Mouse (Mus musculus): Measurements from ENCODE around the gene Reg4. TPM values are rescaled to one million over a fixed set of nuclear protein-coding genes. Genes with fewer than 3 reads are reported as not detected.

Reg4 gene
- polyA plus RNA-seq, 1 experiment from 2014 or later = not detected

DNA sequence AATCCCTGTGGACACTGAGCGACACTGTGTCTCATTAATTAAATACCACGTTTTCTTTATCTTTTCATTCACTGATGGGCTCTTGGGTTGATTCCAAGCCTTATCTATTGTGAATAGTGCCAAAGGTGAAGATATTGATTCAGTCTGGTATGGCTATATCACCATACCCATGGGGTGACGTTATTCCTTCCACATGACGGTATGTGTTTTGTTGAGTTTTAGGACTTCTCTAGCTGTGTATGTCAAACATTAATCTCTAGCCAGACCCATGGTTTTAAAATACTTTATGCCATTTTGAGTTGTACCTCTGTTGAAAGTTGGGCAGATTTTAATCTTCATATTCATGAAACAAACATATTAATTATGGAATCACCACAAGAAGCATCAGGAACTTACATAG lies 12.8 kb upstream of the Reg4 start:
- Histone ChIP-seq H3K27me3 (ENCODE audit: control insufficient read depth, insufficient read depth, low read length) (no peaks in the 10 kb centered on the region), H3K9me3 (ENCODE audit: control insufficient read depth, low read length) (no peaks in the 10 kb centered on the region), H3K27ac (no peak overlapping the region), H3K36me3 (replicated peaks; ENCODE audit: control insufficient read depth, insufficient read depth) (no peaks in the 10 kb centered on the region), H3K4me2 (replicated peaks) (no peak overlapping the region), H3K4me1 (replicated peaks; ENCODE audit: control insufficient read depth, insufficient read depth, low read length) (no peaks in the 10 kb centered on the region; the same call in 1 of the 2 replicates), H3K9ac (no peak overlapping the region), H3K4me3 (replicated peaks; ENCODE audit: low read length) (no peak overlapping the region)
- WGBS = 68% methylated on average over 4 of the region's 4 CpGs
- DNase-seq (ENCODE audit: low spot score) (no peak), ATAC-seq (ENCODE audit: low FRiP score) (no peak)

DNA sequence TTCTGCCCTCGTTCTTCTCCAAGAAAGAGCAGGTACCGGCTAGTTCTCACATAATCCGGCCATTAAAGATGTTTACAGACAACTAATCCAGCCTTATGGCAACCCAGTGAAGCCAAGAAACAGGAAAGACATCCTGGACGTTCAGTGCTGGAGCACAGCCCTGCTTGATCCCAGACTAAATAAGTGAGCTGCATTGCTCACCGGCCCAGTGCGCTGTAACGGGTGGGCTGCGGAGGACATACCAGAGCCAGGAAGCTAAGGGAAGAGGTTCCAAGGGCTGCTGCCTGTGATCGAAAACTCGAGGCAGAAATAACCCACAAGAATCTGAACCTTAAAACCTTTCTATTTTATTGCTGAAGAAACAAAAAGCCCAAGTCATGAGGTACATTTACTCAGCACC lies 11.1 kb upstream of the Reg4 start:
- DNase-seq (ENCODE audit: low spot score) (no peak), ATAC-seq (ENCODE audit: low FRiP score) (no peak)
- 74% methylated on average over 10 of the region's 10 CpGs for WGBS
- Histone ChIP-seq H3K9ac (no peak overlapping the region), H3K4me1 (replicated peaks; ENCODE audit: control insufficient read depth, insufficient read depth, low read length) (no peaks in the 10 kb centered on the region; the same call in 1 of the 2 replicates), H3K27me3 (ENCODE audit: control insufficient read depth, insufficient read depth, low read length) (no peaks in the 10 kb centered on the region), H3K27ac (peak overlapping the region; percentile 59), H3K4me2 (replicated peaks) (no peak overlapping the region), H3K36me3 (replicated peaks; ENCODE audit: control insufficient read depth, insufficient read depth) (no peaks in the 10 kb centered on the region), H3K9me3 (ENCODE audit: control insufficient read depth, low read length) (no peaks in the 10 kb centered on the region), H3K4me3 (replicated peaks; ENCODE audit: low read length) (no peak overlapping the region)

DNA sequence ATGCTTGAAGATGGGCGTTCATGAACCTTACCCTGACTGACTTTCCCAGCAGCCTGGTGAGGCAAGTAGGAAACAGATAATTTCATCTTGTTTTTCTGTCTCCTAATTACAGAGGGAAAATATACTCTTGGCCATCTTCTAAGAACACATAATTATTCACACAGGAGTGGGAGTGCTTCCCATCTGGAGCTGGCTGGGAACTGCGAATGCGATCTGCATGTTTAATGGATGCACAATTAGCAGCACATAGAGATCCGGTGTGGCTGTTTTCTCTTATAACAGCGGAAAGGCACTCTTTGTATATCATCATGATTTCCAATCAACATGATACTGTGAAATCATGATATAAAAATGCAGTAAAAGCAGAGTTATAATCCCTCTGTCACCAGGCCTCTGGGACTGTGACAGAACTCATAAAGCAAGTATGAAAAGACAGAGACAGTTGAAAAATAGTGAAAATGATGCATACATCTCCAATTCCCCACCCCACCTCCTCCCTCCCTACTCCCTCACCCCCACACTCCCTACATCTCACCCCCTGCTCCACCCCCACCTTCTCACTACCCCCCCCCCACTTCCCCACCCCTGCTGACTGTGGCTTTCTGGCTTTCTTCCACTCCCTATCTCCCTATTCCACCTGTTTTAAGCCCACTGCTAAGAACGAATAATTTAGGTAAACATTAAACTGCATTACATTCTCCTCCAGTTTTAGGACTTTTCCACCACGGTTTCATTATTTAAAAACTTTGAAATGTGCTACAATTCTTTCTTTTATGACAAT lies 10.5 kb upstream of the Reg4 start:
- Histone ChIP-seq H3K4me3 (replicated peaks; ENCODE audit: low read length) (no peak overlapping the region), H3K9ac (no peak overlapping the region), H3K36me3 (replicated peaks; ENCODE audit: control insufficient read depth, insufficient read depth) (no peaks in the 10 kb centered on the region), H3K27me3 (ENCODE audit: control insufficient read depth, insufficient read depth, low read length) (no peaks in the 10 kb centered on the region), H3K9me3 (ENCODE audit: control insufficient read depth, low read length) (no peaks in the 10 kb centered on the region), H3K27ac (peak overlapping the region; percentile 59; the same call in 1 of the 2 replicates), H3K4me1 (replicated peaks; ENCODE audit: control insufficient read depth, insufficient read depth, low read length) (no peaks in the 10 kb centered on the region; the same call in 1 of the 2 replicates), H3K4me2 (replicated peaks) (no peak overlapping the region)
- whole genome bisulfite sequencing = 52% methylated on average over 7 of the region's 7 CpGs
- ATAC-seq (ENCODE audit: low FRiP score) (peak; percentile 82; the same call in 1 of the 2 replicates), DNase-seq (ENCODE audit: low spot score) (peak; percentile 63)

DNA sequence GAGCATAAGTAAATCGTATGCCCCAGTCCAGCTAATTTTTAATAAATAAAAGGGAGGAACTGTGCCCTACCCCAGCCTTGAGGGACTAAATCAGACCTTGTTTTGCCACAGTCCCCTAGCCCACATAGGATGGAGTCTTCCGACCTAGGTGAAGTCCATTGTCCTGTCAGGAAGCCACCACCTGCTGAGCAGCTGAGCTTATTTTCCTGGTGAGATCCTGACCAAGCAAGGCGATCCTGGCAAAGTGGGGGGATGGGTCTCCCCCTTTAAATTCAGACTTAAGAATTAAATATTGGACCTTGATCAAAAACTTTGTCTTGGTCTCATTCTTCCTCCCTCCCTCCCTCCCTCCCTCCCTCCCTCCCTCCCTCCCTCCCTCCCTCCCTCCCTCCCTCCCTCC lies 5.7 kb upstream of the Reg4 start:
- H3K9ac ChIP-seq = no peak overlapping the region
- no peak for DNase-seq (ENCODE audit: low spot score)
- no peak overlapping the region for H3K4me3 ChIP-seq (replicated peaks; ENCODE audit: low read length)
- WGBS = 61% methylated on average over 3 of the region's 3 CpGs
- H3K36me3 ChIP-seq (replicated peaks; ENCODE audit: control insufficient read depth, insufficient read depth) = no peaks in the 10 kb centered on the region
- H3K27ac ChIP-seq = no peak overlapping the region
- H3K4me1 ChIP-seq (replicated peaks; ENCODE audit: control insufficient read depth, insufficient read depth, low read length) = no peaks in the 10 kb centered on the region; the same call in 1 of the 2 replicates
- H3K27me3 ChIP-seq (ENCODE audit: control insufficient read depth, insufficient read depth, low read length) = no peaks in the 10 kb centered on the region
- no peaks in the 10 kb centered on the region for H3K9me3 ChIP-seq (ENCODE audit: control insufficient read depth, low read length)
- ATAC-seq (ENCODE audit: low FRiP score) = no peak
- no peak overlapping the region for H3K4me2 ChIP-seq (replicated peaks)

DNA sequence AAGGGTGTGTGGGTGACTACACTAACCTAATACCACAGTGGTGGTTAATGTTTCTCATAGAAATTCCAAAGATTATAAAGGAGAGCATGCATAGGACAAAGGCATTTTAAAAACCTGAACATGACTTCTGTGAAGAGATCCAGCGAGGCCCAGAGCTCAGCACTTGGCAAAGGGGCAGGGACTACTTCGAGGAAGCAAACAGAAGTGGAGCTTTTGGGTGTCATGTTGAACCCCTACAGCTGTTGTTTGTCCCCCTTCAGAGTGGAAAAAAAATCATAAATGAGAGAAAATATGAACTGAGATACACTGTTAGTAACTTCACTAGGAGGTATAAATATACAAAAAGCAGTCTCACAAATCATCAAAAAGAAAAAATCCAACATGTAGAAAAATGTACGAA lies 1.3 kb downstream of the Reg4 start:
- Histone ChIP-seq H3K4me3 (replicated peaks; ENCODE audit: low read length) (no peak overlapping the region), H3K9ac (no peak overlapping the region), H3K4me1 (replicated peaks; ENCODE audit: control insufficient read depth, insufficient read depth, low read length) (no peaks in the 10 kb centered on the region), H3K4me2 (replicated peaks) (no peak overlapping the region), H3K9me3 (ENCODE audit: control insufficient read depth, low read length) (no peaks in the 10 kb centered on the region), H3K27me3 (ENCODE audit: control insufficient read depth, insufficient read depth, low read length) (no peaks in the 10 kb centered on the region), H3K36me3 (replicated peaks; ENCODE audit: control insufficient read depth, insufficient read depth) (no peaks in the 10 kb centered on the region), H3K27ac (no peak overlapping the region)
- DNase-seq (ENCODE audit: low spot score) = no peak
- 93% methylated on average over 3 of the region's 3 CpGs for WGBS
- no peak for ATAC-seq (ENCODE audit: low FRiP score)

DNA sequence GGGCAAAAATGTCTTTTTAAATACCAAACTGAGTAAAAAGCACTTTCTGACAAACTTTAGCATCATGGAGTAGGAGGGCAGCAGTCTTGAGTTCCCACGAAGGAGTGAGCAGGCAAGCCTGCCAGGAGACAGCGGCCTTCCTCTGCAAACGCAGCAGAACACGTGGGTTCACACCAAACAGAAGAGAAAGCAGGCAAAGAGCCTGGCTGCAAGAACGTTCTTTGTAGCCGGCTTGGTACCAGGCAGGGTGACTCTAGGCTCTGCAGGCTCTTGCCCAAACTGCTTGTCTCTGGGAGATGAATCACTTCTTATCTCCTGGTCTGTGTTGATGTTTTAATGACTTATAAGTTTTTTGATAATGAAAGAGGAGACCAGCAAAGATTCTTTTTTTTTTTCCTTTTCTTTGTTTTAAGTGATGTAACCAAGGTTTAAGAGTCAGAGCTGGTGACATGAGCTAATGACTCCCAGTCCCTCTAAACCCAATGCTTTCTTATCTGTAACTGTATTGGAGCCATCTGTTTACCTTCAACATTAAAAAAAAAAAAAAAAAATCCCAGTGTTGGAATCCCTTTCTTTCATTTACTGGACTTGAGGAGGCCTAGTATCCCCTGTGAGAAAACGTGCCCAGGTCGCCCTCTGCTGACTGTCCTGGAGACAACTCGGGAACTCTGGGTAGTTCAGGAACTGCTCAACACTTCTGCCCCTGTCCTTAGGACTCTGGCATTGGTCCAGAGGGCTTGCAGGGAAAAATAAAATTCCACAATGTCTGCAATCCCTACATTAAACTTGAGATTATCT lies 2.0 kb downstream of the Reg4 start:
- Histone ChIP-seq H3K27me3 (ENCODE audit: control insufficient read depth, insufficient read depth, low read length) (no peaks in the 10 kb centered on the region), H3K4me3 (replicated peaks; ENCODE audit: low read length) (no peak overlapping the region), H3K36me3 (replicated peaks; ENCODE audit: control insufficient read depth, insufficient read depth) (no peaks in the 10 kb centered on the region), H3K4me2 (replicated peaks) (no peak overlapping the region), H3K9me3 (ENCODE audit: control insufficient read depth, low read length) (no peaks in the 10 kb centered on the region), H3K4me1 (replicated peaks; ENCODE audit: control insufficient read depth, insufficient read depth, low read length) (no peaks in the 10 kb centered on the region), H3K9ac (no peak overlapping the region), H3K27ac (no peak overlapping the region)
- DNase-seq (ENCODE audit: low spot score) (peak; percentile 78), ATAC-seq (ENCODE audit: low FRiP score) (0 out of 2 replicates have a peak, but pooled peaks have one; percentile 72)
- WGBS = 9% methylated on average over 9 of the region's 9 CpGs

DNA sequence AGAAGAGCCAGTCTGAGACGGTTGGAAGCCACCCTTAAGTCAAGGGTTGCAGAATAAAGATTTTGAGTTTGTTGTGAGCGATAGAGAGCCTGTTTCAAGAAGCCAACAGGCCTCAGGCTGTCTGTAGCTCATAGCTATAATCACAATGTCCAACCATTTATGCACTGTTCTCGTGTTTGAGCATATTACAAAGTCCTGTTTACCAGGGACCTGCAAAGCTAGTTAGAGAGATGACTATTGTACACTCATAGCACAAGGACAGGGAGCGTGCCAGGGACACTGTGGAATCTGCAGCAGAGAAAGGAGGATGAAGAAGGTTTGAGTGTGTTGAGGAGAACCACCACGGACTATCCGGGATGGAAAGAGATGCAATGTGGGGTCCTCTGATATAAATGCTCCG lies 3.0 kb downstream of the Reg4 start:
- no peaks in the 10 kb centered on the region for H3K36me3 ChIP-seq (replicated peaks; ENCODE audit: control insufficient read depth, insufficient read depth)
- no peaks in the 10 kb centered on the region for H3K9me3 ChIP-seq (ENCODE audit: control insufficient read depth, low read length)
- no peak overlapping the region for H3K4me2 ChIP-seq (replicated peaks)
- H3K4me1 ChIP-seq (replicated peaks; ENCODE audit: control insufficient read depth, insufficient read depth, low read length) = no peaks in the 10 kb centered on the region
- H3K9ac ChIP-seq = no peak overlapping the region
- no peaks in the 10 kb centered on the region for H3K27me3 ChIP-seq (ENCODE audit: control insufficient read depth, insufficient read depth, low read length)
- WGBS = 90% methylated on average over 7 of the region's 7 CpGs
- no peak overlapping the region for H3K27ac ChIP-seq
- H3K4me3 ChIP-seq (replicated peaks; ENCODE audit: low read length) = no peak overlapping the region
- DNase-seq (ENCODE audit: low spot score) = no peak
- ATAC-seq (ENCODE audit: low FRiP score) = no peak

DNA sequence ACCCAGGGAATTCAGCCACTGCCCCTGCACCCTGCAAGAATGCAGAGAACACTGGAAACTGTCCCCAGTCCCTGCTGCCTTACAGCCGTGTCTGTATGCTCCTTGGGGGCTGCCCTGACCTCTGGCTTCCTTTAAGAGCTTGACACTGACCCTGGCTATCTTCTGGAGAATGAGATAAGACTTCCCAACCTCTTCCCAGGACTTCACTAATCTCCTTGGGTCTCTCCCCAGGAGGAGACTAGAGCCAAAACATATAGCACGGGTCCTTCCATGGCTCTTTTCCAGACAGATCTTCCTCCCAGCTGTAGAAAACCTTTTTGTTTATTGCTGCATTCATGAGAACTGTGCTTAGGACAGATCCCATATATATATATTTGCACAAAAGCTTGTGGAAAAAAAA lies 3.8 kb downstream of the Reg4 start:
- H3K27ac ChIP-seq = no peak overlapping the region
- ATAC-seq (ENCODE audit: low FRiP score) (no peak), DNase-seq (ENCODE audit: low spot score) (no peak)
- H3K9ac ChIP-seq = no peak overlapping the region
- H3K4me2 ChIP-seq (replicated peaks) = no peak overlapping the region
- H3K9me3 ChIP-seq (ENCODE audit: control insufficient read depth, low read length) = no peaks in the 10 kb centered on the region
- H3K36me3 ChIP-seq (replicated peaks; ENCODE audit: control insufficient read depth, insufficient read depth) = no peaks in the 10 kb centered on the region
- H3K4me3 ChIP-seq (replicated peaks; ENCODE audit: low read length) = no peak overlapping the region
- H3K27me3 ChIP-seq (ENCODE audit: control insufficient read depth, insufficient read depth, low read length) = no peaks in the 10 kb centered on the region
- WGBS = 53% methylated on average over 2 of the region's 2 CpGs
- H3K4me1 ChIP-seq (replicated peaks; ENCODE audit: control insufficient read depth, insufficient read depth, low read length) = no peaks in the 10 kb centered on the region

DNA sequence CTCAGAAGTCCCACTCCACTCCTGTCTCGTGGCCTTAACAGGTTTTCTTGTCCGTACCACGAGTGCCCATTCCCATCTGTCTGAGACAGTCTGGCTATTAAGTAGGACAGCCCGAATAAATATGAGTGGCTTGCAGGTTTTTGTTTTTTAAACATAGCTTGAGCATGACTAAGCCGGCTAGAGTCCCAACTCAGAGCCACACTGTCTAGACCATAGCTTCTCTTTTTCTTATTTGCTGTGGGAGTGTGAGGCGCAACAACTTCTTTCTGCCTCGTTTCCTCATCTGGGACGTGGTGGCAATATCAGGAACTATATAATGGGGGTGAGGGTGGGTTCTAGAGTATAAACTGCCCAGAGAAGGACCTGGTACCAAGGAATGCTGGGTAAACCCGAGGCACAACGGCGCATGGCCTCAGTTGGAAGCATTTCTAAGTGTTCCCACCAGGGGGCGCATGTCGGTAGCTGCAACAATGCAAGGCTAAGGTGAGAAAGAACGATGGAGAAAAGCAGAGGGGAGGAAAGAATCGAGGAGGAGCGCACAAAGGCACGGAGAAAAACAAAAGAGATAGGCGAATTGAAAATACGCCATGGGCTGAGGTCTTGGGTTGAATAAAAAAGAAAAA lies 5.1 kb downstream of the Reg4 start:
- DNase-seq (ENCODE audit: low spot score) (peak; percentile 81), ATAC-seq (ENCODE audit: low FRiP score) (peak; percentile 46; the same call in 1 of the 2 replicates)
- no peak overlapping the region for H3K9ac ChIP-seq
- no peak overlapping the region for H3K27ac ChIP-seq
- WGBS = 35% methylated on average over 19 of the region's 19 CpGs
- H3K4me1 ChIP-seq (replicated peaks; ENCODE audit: control insufficient read depth, insufficient read depth, low read length) = no peaks in the 10 kb centered on the region
- no peaks in the 10 kb centered on the region for H3K9me3 ChIP-seq (ENCODE audit: control insufficient read depth, low read length)
- no peak overlapping the region for H3K4me3 ChIP-seq (replicated peaks; ENCODE audit: low read length)
- no peaks in the 10 kb centered on the region for H3K27me3 ChIP-seq (ENCODE audit: control insufficient read depth, insufficient read depth, low read length)
- no peaks in the 10 kb centered on the region for H3K36me3 ChIP-seq (replicated peaks; ENCODE audit: control insufficient read depth, insufficient read depth)
- H3K4me2 ChIP-seq (replicated peaks) = no peak overlapping the region
